Mouse (Mus musculus): ENCODE results near the gene Ttc7.
"Not testable (repeated sequence)": the region's sequence is repeated elsewhere in the genome, so short reads cannot be mapped to it uniquely, and the experiment has no call there.

Ttc7 gene

GRCm38 (mm10) chr17:87286481-87287143 lies 3.9 kb downstream of the Ttc7 start:
- no peak for DNase-seq

GRCm38 (mm10) chr17:87287197-87287777 lies 4.6 kb downstream of the Ttc7 start:
- DNase-seq = no peak

- no peak for DNase-seq
Observed at GRCm38 (mm10) chr17:87288131-87288530, 5.4 kb downstream of the Ttc7 start.

GRCm38 (mm10) chr17:87289367-87289766 lies 6.7 kb downstream of the Ttc7 start:
- DNase-seq = no peak

- no peak for DNase-seq
Observed at GRCm38 (mm10) chr17:87291037-87291436, 8.4 kb downstream of the Ttc7 start.

- DNase-seq = no peak
Observed at GRCm38 (mm10) chr17:87291782-87292181, 9.1 kb downstream of the Ttc7 start.

- no peak for DNase-seq
Observed at GRCm38 (mm10) chr17:87293125-87293524, 10.4 kb downstream of the Ttc7 start.

- no peak for DNase-seq
Observed at GRCm38 (mm10) chr17:87295738-87296137, 13.1 kb downstream of the Ttc7 start.

GRCm38 (mm10) chr17:87296701-87297100 lies 14.0 kb downstream of the Ttc7 start:
- not testable (repeated sequence) for DNase-seq

- DNase-seq = no peak
Observed at GRCm38 (mm10) chr17:87298944-87299343, 16.3 kb downstream of the Ttc7 start.

GRCm38 (mm10) chr17:87300340-87300739 lies 17.7 kb downstream of the Ttc7 start:
- DNase-seq = no peak

GRCm38 (mm10) chr17:87301607-87302006 lies 18.9 kb downstream of the Ttc7 start:
- DNase-seq = not testable (repeated sequence)

- no peak for DNase-seq
Observed at GRCm38 (mm10) chr17:87302014-87302794, 19.5 kb downstream of the Ttc7 start.

- DNase-seq = no peak
Observed at GRCm38 (mm10) chr17:87304151-87304894, 21.6 kb downstream of the Ttc7 start.

- DNase-seq = no peak
Observed at GRCm38 (mm10) chr17:87305065-87305464, 22.4 kb downstream of the Ttc7 start.

- no peak for DNase-seq
Observed at GRCm38 (mm10) chr17:87306746-87307145, 24.1 kb downstream of the Ttc7 start.

- DNase-seq = no peak
Observed at GRCm38 (mm10) chr17:87309073-87309788, 26.5 kb downstream of the Ttc7 start.

GRCm38 (mm10) chr17:87310497-87310896 lies 27.8 kb downstream of the Ttc7 start:
- no peak for DNase-seq

- no peak for DNase-seq
Observed at GRCm38 (mm10) chr17:87312351-87312750, 29.7 kb downstream of the Ttc7 start.

GRCm38 (mm10) chr17:87312924-87313870 lies 30.5 kb downstream of the Ttc7 start:
- DNase-seq = no peak

GRCm38 (mm10) chr17:87314121-87314520 lies 31.4 kb downstream of the Ttc7 start:
- DNase-seq = no peak

Data from right cerebral cortex, postnatal 4 days (tissue).